ENCODE assay signal across 8 mouse cellular contexts in genomic region chr7:63755476-63755948, GRCm38 (mm10).
DNase-seq lines count a peak whose midpoint lies in the region; TF ChIP-seq lines count a peak whose summit lies in the region.

No protein-coding gene starts in this region.

- H3K27ac ChIP-seq in left cerebral cortex, adult 2 months, result peak overlapping the region; percentile 90

- peak; percentile 67 for TF ChIP-seq CTCF in left cerebral cortex, adult 2 months (IDR thresholded peaks at IDR 0.05)

- intact Hi-C loops in left cerebral cortex, adult 2 months (cut with DNase I), result loop anchor here (1.0 to 2.0 kb wide), 3 partner anchors 103 to 181 kb away; no protein-coding TSS in a partner anchor

- peak; percentile 92 for DNase-seq in R1 (ENCODE audit: low read depth, low spot score)
- DNase-seq in cerebellum, postnatal 36 days, result peak; percentile 82 to 86
- DNase-seq in gastrocnemius, postnatal 10 days, result peak; percentile 90
- DNase-seq in induced T-regulatory cell, adult 2 months (ENCODE audit: low read depth), result peak; percentile 91
- DNase-seq in left cerebral cortex, adult 2 months (ENCODE audit: extremely low spot score in 1 of 2, low spot score in 2 of 2), result peak; percentile 83 to 87
- peak; percentile 91 to 92 for DNase-seq in lung, postnatal 4 days
- DNase-seq in retina, embryonic 14.5 days (ENCODE audit: low spot score), result peak; percentile 89
- DNase-seq in thymus, postnatal 25 days, result peak; percentile 82

- H3K4me3 ChIP-seq in left cerebral cortex, adult 2 months, result peak overlapping the region; percentile 41

Comparison
In these comparisons a context has a peak if more than half of its experiments do, and no peak if none do; other contexts are left out.
1. Peak in every context shown above with its lines: DNase-seq, H3K4me3 ChIP-seq and H3K27ac ChIP-seq.